Mouse (Mus musculus): ENCODE results near the gene Hnrnpul1.
"Not testable (repeated sequence)": the region's sequence is repeated elsewhere in the genome, so short reads cannot be mapped to it uniquely, and the experiment has no call there.

The Hnrnpul1 gene

DNA sequence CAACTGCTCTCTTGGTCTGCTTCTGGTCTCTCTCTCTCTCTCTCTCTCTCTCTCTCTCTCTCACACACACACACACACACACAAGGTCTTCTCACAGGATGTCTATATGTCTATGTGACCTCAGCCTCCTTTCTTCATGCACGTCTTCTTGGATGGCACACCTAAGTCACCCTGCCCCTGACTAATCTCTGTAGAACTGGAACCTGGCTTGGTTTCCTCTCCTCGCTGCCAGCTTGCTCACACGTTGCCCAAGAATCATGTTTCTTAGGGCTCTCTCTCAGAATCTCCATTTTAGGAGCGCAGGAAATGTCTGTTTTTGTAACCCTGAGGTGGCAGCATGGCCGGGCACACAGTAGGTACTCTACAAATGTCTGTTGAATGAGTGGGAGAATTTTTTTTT is 25.5 kb upstream of the Hnrnpul1 start:
- DNase-seq (ENCODE audit: low spot score) = no peak

DNA sequence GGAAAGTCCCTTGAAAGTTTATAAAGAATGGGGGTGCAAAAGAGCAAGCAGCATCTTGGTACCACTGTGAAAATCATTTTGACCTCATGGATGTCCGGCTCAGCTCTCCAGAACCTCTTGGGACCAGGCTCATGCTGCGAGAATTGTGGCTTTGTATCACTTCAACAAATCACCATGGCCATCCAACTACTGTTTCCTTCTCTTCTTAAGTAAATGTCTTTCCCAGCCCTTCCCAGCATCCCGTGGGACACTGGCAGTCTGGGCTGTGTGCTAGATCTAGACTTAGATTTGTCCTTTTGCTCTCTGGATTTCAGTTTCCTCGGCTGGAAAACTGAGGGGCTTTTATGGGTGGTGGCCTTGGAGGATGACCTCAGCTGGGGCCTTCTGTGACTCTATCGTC is 13.7 kb upstream of the Hnrnpul1 start:
- DNase-seq (ENCODE audit: low spot score) = no peak

DNA sequence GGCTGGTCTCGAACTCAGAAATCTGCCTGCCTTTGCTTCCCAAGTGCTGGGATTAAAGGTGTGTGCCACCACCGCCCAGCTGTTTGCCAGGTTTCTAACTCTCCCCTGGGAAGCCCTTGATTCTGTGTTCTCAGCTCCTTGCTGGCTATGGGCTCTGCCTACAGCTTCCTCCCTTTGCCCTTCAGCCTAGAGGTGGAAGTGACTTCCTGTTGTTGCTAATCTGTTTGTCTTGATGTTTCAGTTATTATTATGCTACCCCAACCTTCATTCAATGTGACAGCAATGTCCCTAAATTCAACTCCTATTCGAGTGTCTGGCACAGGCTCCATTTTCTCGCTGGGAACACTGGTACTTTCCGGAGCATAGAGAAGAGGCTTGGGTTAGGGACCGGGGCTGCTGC is 11.6 kb upstream of the Hnrnpul1 start:
- no peak for DNase-seq (ENCODE audit: low spot score)

DNA sequence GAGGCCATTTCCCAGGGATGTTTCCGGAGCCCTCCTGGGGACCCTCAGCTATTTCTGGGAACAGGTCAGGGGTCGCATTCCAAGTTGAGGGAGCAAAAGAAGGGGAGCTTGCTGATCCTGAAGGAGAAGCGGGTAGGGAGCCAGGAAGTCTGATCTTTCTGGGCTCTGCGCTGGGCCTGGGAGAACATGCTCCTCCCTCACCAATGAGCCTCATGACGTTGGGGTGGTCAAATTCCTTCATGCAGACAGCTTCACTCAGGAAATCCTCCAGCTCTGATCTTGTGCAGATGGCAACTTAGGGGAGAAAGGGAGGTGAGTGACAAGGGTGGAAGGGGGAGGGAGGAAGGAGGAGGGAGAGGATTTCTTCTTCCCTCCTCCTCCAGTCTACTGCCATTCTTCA is 9.7 kb upstream of the Hnrnpul1 start:
- no peak for DNase-seq (ENCODE audit: low spot score)

DNA sequence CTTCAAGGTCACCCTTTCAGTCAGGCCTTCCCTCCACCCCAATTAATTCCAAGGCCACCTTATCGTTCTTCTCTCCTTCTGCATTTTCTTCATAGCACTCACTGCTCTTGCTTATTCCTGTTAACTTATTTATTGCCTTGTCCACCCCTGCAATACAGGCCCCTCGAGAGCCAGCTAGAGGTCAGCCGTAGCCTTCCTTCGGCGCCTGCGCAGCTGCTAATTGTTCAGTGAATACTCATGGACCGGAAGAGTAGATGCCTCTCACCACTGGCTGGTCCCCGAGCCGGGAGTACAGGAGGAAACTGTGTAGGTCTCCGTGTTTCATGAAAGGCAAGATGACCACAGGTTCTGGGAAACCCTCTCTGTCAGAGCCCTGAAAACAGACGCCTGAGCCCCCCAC is 9.1 kb upstream of the Hnrnpul1 start:
- no peak for DNase-seq (ENCODE audit: low spot score)

DNA sequence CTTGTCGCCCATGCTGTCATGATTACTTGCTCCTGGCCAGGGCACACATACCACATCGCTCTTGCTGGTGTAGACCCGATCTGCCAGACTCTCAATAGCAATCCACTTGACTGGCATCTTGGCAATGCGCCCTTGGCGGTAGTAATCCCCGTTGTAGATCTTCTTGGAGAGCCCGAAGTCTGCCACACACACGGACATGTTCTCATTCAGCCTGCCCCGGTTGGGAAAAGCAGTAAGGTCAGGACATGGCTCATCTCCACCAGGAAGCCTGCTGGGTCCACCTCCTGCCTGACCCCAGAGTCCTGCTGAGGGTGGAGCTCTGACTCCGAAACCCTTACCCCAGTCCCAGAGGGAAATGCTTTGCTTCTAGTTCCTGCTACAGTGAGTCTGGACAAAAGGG is 6.8 kb upstream of the Hnrnpul1 start:
- DNase-seq (ENCODE audit: low spot score) = no peak

DNA sequence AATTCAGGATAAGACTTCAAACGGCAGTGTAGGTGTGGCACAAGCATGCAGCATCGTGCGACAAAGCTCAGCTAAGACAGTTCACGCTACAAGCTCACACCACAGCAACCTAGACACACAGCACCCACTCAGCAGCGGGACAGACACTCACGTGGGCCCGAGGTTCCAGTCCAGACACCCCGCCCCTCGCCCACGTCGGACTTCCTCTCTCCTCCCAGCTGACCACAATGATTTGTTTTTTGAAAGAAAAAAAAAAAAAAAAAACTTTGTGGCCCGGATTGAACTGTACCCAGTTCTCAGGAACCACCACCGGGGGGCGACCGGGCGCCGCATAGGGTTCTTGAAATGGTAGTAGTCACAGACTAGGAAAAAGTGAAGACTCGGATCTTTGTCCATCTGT is 1.5 kb upstream of the Hnrnpul1 start:
- peak; percentile 93 for DNase-seq (ENCODE audit: low spot score)

DNA sequence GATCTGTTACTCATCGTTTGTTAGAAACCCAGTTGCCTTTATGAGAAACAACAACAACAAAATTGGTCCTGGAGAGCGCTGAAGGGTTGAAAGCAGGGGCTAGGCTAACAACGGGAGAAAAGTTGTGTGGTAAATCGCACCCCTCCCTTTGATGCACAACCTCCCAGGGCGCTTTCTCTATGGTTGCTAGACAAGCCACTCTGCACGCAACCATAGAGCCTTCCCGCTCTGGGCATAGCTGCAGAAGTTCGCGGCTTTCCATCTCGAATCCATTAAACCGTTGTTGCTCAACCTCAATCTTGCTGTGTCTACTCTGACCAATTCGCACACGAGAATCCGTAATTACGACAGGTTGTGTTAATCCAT is 894 bp upstream of the Hnrnpul1 start:
- peak; percentile 76 for DNase-seq (ENCODE audit: low spot score)

DNA sequence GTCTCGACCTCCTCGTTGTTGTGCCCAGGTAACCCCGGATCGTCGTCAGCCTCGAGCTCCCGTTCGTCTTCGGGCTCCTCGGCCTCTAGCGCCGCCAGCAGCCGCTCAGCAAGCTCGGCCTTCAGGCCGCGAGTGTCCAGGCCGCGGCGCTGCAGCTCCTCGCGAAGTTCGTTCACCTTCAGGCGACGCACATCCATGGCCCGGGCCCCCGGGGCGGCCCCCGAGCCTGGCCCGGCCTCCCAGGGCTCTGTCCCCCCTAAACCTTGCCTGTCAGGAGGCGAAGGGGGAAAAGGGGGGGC is 169 bp downstream of the Hnrnpul1 start:
- DNase-seq (ENCODE audit: low spot score) = no peak

DNA sequence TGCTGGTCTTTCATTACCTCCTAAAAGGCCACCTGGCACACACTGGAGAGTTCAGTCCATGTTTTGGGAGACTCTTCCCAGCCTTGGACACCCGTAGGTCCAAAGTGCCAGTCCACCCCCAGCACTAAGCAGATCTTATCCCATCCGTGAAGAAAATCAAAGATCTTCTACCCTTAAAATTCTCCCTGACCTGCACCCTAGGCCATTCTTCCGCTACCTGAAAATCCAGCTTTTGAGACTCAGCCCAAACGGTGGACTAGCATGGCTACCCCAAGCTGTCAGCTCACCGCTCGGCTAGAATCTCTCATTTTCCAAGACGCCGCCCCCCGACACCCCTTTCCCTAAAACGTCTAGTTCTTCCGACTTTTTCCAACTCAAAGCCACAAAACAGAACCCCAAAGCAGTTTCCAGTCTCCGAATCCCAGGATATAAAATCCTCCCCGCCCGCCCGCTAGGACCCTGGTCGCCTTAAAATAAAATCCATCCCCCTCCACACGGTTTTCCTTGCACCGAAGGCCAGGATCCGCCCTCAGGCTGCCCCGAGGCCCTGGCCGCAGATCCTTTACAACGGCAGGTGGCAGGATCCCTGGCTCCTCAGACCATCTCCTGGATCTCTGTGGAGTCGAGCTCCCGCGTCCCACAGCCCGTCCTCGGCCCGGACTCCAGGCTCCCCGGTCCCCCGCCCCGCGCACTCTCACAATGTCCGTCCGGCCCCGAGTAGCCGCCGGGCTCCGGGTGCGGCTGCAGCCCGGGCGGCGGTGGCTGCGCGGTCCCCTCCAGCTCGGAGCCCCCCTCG is 716 bp downstream of the Hnrnpul1 start:
- DNase-seq (ENCODE audit: low spot score) = no peak

DNA sequence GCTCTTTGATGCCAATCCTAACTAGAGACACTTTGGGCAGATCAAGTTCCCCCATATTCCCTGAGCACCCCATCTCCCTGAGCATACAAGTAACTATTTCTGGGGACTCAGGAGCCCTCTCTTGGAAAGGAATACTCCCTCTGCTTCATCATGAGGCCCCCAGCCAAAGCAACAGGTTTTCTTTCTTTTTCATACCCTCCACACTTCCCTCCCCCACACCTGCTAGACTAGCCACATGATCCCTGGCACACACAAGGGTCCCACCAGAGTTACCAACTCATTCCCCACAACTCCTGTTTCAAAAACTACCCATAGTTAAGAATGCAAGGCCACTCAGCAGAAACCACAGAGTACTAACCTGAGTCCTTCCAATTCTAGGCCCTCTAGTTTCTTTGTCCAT is 1.5 kb downstream of the Hnrnpul1 start:
- DNase-seq (ENCODE audit: low spot score) = no peak

DNA sequence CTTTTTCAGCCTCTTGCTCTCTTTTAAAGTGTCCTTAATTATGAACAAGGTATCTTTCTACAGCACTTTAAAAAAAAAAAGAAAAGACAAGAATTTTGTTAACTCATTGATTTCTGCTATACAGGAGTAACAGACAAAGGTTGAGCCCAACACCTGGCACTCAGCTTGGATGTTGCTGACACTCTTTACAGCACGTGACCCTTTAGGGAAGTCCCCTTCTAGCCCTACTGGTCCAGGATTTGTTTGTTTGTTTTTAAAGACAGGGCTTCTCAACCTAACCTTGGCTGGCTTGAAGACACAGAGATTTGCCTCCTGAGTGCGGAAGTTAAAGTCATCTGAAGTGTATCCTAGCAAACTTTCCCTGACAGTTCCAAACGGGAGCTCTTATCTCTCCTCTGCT is 7.7 kb downstream of the Hnrnpul1 start:
- DNase-seq (ENCODE audit: low spot score) = no peak

DNA sequence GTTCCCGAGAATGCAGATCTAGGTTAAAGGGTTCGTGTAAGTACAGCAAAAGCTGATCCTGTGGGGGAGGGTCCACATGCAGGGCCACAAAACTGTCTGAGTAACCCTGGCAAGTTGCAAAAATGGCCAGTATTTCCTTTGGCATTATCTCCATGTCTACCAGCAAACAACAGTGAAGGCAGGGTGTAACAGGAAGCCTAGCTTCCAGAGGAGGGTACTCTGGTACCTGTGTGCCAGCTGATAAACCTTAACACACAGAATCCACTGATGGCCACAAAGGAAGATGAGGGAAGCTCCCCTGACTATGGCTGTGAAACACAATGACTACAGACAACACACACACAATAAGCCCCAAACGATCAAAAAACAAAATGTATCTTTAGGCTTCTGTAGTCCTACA is 16.3 kb downstream of the Hnrnpul1 start:
- DNase-seq (ENCODE audit: low spot score) = no peak

DNA sequence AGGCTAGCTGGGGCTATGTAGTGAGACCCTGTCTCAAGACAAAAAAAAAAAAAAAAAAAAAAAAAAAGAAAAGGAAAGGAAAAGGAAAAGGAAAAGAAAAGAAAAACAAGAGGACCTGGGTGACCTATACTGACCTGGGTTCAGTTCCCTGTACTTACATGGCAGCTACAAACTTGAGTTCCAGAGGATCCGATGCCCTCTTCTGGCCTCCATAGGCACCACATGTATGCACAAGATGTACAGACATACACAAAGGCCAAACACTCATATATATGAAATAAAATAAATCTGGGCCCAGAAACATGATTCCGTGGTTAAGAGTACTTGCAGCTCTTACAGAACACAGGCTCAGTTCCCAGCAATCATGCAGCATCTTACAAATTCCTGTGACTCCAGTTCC is 17.6 kb downstream of the Hnrnpul1 start:
- DNase-seq (ENCODE audit: low spot score) = no peak

DNA sequence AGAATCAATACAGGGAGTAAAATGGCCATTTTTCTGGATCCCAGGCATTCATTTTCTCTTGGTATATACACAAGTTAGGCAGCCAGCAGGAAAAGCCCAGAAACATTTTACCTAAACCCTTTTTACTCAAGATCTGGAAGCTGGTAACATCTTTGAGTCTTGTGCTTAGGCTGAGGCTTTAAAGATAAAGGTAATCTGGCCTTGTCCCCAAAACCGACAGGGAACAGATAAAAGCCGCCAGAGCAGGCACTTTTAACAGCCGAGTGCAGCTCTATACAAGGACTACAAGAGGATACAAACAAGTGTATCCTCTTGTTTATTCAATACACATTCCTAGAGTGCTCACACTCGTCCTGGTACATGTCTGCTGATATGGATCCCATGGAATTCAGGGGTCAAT is 19.6 kb downstream of the Hnrnpul1 start:
- DNase-seq (ENCODE audit: low spot score) = no peak

DNA sequence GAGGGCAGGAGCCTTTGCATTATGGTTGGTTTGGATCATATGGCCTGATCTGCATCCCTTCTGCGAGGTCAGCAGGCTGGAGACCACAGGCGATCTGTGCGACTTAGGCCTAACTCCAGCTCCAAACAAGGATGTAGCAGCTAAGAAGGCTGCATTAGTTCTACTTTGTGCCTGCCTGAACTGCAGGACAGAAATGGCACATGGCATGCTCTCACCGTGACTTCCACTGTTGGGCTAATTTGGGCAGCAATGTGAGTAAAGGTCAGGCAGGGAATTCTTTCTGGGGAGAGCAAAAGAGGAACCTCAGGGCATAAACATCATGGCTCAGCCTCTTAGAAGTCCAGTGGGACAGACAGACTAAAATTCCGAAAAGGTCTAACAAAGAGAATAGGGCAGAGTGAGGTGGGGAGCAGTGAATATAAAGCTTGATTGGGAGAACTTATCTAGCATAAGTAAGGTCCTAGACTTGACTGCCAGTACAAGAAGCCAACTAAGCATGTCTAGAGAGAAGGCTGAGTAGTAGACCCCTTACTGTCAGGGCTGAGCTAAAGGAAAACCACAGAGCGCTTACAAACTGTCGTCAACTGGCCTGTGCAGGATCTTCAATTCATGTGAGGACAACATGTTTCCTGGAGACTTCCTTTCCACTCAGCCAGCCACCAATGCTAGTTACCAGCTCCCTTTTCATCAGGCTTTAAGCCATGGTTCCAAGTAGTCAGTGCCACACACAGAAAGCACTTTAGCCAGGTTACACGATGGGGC is 23.1 kb downstream of the Hnrnpul1 start:
- DNase-seq (ENCODE audit: low spot score) = no peak

DNA sequence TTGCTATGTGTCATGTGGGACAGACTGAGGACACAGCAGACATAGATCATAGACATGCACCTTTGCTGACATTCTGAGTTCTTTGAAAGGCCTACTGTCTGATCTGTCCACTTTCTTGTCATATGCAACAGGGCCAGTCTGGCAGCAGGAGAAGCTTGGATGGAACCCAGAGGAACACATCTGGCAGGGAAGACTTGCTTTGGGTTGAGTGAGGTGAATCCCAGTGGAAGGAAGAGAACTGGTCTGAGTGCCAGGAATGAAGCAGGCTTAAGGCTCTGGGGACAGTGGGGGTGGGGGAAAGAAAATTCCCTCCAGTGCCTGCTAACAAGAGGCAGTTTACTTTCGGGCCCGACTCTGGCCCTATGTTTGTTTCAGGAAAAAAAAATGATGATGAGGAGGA is 24.7 kb downstream of the Hnrnpul1 start:
- no peak for DNase-seq (ENCODE audit: low spot score)

DNA sequence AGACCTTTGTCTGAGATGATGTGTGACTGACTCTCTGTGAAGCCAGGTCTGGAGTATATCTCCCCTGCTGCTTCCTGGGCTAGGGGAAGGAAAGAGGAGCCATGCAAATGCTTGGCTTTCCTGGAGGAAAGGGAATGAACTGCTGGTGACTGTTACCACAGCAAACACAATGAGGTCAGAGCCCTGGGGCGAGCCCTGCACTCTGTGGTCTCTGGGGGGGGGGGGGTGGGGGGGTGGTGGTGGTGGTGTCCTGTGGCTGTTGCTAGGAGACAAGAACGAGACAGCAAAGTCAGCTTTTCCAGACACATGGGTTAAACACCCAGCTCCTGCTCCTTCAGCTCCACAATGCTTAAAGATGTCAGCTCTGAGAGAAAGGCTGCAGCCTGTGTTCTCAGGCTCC is 25.2 kb downstream of the Hnrnpul1 start:
- no peak for DNase-seq (ENCODE audit: low spot score)

DNA sequence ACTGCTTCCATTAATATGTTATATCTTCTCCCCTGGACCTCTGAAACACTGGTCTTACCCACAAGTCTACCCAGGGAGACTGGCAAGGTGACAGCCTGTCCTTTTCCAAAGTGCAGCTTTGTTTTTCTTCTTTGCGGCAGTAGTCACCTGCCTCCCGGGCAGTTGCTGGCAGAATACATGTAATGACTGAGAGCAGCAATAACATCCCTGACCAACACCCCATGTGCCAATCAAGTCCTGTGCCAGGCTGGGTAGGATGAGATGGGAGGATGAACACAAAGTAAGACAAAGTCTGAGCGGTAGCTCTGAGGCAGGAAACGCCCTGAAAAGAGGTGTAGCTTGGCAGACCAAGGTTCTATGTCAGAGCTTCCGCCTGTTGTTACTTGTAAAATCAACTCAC is 26.8 kb downstream of the Hnrnpul1 start:
- DNase-seq (ENCODE audit: low spot score) = no peak

DNA sequence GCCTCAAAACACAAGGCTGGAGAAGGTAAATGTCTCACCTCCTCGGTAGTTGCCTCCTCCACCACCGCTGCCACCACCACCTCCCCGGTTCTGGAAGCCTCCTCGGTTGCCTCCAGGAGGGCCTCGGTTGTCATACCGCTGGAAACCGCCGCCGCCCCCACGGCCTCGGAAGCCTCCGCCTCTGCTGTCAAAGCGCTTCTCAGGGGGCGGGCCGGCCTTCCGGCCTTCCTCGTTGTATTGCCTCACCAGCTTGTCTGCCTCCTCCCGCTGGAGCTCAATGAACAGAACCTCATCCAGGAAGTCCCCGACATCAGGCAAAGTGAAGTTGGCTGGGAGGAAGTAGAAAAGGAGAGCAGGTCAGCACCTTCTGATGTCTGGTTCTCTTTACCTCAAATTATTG is 28.7 kb downstream of the Hnrnpul1 start:
- no peak for DNase-seq (ENCODE audit: low spot score)

DNA sequence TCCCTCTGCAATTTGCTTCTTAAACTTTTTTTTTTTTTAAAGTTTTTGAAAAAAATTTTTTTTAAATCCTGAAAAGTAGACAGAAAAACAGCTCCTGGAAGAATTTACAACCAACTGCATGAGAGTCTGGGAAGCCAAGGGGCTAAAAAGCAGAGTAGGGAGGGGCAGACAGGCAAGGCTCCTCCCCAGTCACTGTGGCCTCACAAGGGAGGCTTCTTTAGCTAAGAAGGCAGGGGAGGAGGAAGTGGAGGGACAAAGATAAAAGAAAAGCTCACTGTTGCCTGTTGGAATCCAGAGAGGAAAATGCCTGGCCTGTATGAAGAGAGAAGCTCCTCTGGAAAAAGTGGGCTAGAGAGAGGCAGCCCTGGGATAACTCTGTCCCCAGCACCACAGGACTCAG is 32.8 kb downstream of the Hnrnpul1 start:
- DNase-seq (ENCODE audit: low spot score) = not testable (repeated sequence)

DNA sequence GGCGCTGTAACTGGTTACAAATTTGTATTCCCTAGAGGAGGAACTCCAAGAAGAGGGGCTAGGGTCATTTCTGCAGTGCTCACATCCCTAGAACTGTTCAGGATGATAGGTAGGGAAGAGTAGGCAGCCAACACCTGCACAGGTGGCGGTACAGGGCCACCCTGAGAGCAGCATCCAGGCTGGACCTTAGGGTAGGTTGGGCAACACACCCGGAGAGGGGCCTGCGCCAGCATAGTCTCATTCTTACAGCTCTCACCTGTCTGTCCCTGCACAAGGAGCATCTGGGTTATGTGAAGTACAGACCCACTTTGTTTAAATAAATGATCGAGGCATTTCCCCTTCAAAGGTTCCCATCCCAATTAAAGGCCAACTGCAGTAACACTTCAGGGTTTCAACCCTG is 33.8 kb downstream of the Hnrnpul1 start:
- DNase-seq (ENCODE audit: low spot score) = no peak

DNA sequence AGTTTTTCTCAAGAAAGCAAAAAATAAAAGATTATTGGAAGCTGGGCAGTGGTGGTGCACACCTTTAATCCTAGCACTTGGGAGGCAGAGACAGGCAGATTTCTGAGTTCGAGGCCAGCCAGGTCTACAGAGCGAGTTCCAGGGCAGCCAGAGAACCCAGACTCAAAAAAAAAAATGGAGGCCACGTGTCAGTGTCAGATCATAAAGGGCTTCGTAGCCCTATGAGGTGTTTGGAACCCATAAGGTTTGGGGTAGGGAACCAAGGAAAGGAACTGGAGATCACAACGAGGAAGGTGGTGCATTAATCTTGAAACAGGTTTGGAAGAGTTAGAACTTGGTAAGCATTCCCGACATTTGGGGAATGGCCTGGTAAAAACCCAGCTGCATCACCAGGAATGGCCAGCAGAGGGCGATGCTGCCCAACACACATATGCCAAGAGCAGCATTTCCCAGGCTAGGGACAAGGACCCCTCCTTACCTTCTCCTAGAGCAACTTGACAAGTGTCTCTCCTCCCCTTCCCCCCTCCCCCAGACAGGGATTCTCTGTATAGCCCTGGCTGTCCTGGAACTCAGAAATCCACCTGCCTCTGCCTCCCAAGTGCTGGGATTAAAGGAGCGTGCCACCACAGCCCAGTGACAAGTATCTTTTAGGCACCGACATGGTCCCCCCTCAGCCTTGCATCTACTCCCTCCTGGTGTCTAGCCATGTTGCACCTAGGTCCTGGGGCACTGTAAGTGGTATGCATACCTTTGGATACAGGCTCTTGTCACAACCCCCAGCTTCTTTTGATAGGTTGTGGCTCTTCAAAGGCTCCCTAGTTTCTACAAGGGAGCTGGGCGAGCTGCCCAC is 34.6 kb downstream of the Hnrnpul1 start:
- peak; percentile 88 for DNase-seq (ENCODE audit: low spot score)

All from layer of hippocampus, adult 11-12 months (tissue).